Mouse (Mus musculus) olfactory bulb, adult 2 months (tissue): Measurements from ENCODE around the gene B3gnt2. TPM values are rescaled to one million over a fixed set of nuclear protein-coding genes. Genes with fewer than 3 reads are reported as not detected.
A peak's percentile ranks its signal among the peaks of the same experiment; 100 is the strongest.

Experiments used
- H3K27ac ChIP-seq: fragments of 200-500 bp; 2 replicates; pipeline ENCODE4 v1.5.1; 2012; ENCODE audit warnings: low read depth, low read length; ENCODE audit not compliant: insufficient read depth
- H3K4me1 ChIP-seq: fragments of 200-500 bp; 2 replicates; pipeline ENCODE4 v1.6.1; 2012; ENCODE audit warnings: low read length; ENCODE audit not compliant: control insufficient read depth, insufficient read depth
- H3K4me3 ChIP-seq: fragments of 200-500 bp; 2 replicates; pipeline ENCODE4 v1.5.1; 2012; ENCODE audit warnings: mild to moderate bottlenecking, low read depth, low read length, moderate library complexity; ENCODE audit not compliant: insufficient read depth
- CTCF ChIP-seq: fragments of 200-500 bp; IDR thresholded peaks from 2 replicates; pipeline ENCODE4 v1.5.1; 2012; ENCODE audit warnings: low read depth, mild to moderate bottlenecking, low read length, moderate library complexity; ENCODE audit not compliant: insufficient read depth
- POLR2A ChIP-seq: fragments of 200-500 bp; IDR thresholded peaks from 2 replicates; pipeline ENCODE4 v1.6.1; 2012; ENCODE audit warnings: mild to moderate bottlenecking, low read depth, low read length, moderate library complexity; ENCODE audit not compliant: insufficient read depth
- WGBS: fragments of 180-500 bp; shearing (Covaris S2); methylation state at CpG from one replicate; pipeline ENCODE4 v1.1.7; 2018; 5-methylcytosine and 5-hydroxymethylcytosine counted together
- polyA plus RNA-seq: library from polyadenylated mRNA; stranded (reverse); fragments of >200 nt; gene quantifications from 2 replicates; pipeline ENCODE4 v1.2.4, GENCODE M21; 2012; ENCODE audit warnings: low replicate concordance; ENCODE audit not compliant: missing spikeins, insufficient read depth, insufficient read length

B3gnt2 gene
- polyA plus RNA-seq, 1 experiment: not detected

GRCm38 (mm10) chr11:22874747-22875146 lies 14.0 kb upstream of the B3gnt2 start:
- TF ChIP-seq POLR2A (no peak), CTCF (no peak)
- Histone ChIP-seq H3K4me1 (peaks cover 13% of the 10 kb centered on the region), H3K27ac (peak overlapping the region; percentile 55; the same call in 1 of the 2 replicates), H3K4me3 (no peak overlapping the region)
- 30% methylated on average over 6 of the region's 6 CpGs for WGBS

- Histone ChIP-seq H3K4me1 (peaks cover 13% of the 10 kb centered on the region), H3K27ac (0 out of 2 replicates have a peak overlapping the region, but pooled peaks have one; percentile 2), H3K4me3 (no peak overlapping the region)
- 64% methylated on average over 4 of the region's 4 CpGs for WGBS
- TF ChIP-seq CTCF (no peak), POLR2A (no peak)
Observed at GRCm38 (mm10) chr11:22873383-22873782, 12.6 kb upstream of the B3gnt2 start.

- TF ChIP-seq POLR2A (no peak), CTCF (no peak)
- Histone ChIP-seq H3K4me1 (peaks cover 13% of the 10 kb centered on the region), H3K4me3 (no peak overlapping the region), H3K27ac (no peak overlapping the region)
- WGBS: 42% methylated on average over 4 of the region's 4 CpGs
Observed at GRCm38 (mm10) chr11:22872307-22872680, 11.5 kb upstream of the B3gnt2 start.

GRCm38 (mm10) chr11:22871628-22872306 lies 11.0 kb upstream of the B3gnt2 start:
- 68% methylated on average over 7 of the region's 7 CpGs for WGBS
- TF ChIP-seq POLR2A: no peak
- TF ChIP-seq CTCF: no peak
- peaks cover 13% of the 10 kb centered on the region for H3K4me1 ChIP-seq
- no peak overlapping the region for H3K27ac ChIP-seq
- H3K4me3 ChIP-seq: no peak overlapping the region

GRCm38 (mm10) chr11:22868582-22868981 lies 7.8 kb upstream of the B3gnt2 start:
- 91% methylated on average over 8 of the region's 8 CpGs for WGBS

GRCm38 (mm10) chr11:22867691-22868090 lies 6.9 kb upstream of the B3gnt2 start:
- no peak overlapping the region for H3K4me3 ChIP-seq
- 98% methylated on average over 5 of the region's 5 CpGs for WGBS
- no peak for TF ChIP-seq POLR2A

More at GRCm38 (mm10) chr11:22868582-22868981, 7.8 kb upstream of the B3gnt2 start:
- H3K27ac ChIP-seq: no peak overlapping the region
- TF ChIP-seq POLR2A (no peak), CTCF (no peak)
- H3K4me3 ChIP-seq: no peak overlapping the region
- H3K4me1 ChIP-seq: peaks cover 15% of the 10 kb centered on the region

GRCm38 (mm10) chr11:22865635-22866246 lies 5.0 kb upstream of the B3gnt2 start:
- WGBS: 89% methylated on average over 7 of the region's 7 CpGs
- H3K27ac ChIP-seq: no peak overlapping the region
- no peak overlapping the region for H3K4me3 ChIP-seq
- peaks cover 13% of the 10 kb centered on the region for H3K4me1 ChIP-seq
- TF ChIP-seq POLR2A (no peak), CTCF (no peak)

More at GRCm38 (mm10) chr11:22867691-22868090, 6.9 kb upstream of the B3gnt2 start:
- no peak overlapping the region for H3K27ac ChIP-seq
- peaks cover 15% of the 10 kb centered on the region for H3K4me1 ChIP-seq

GRCm38 (mm10) chr11:22864305-22865060 lies 3.7 kb upstream of the B3gnt2 start:
- TF ChIP-seq POLR2A (no peak), CTCF (no peak)
- Histone ChIP-seq H3K4me1 (peaks cover 22% of the 10 kb centered on the region), H3K4me3 (no peak overlapping the region), H3K27ac (0 out of 2 replicates have a peak overlapping the region, but pooled peaks have one; percentile 10)
- 53% methylated on average over 8 of the region's 8 CpGs for WGBS

GRCm38 (mm10) chr11:22863581-22863980 lies 2.8 kb upstream of the B3gnt2 start:
- TF ChIP-seq POLR2A (no peak), CTCF (no peak)
- no peak overlapping the region for H3K4me3 ChIP-seq
- 58% methylated on average over 4 of the region's 4 CpGs for WGBS
- peaks cover 26% of the 10 kb centered on the region for H3K4me1 ChIP-seq
- 0 out of 2 replicates have a peak overlapping the region, but pooled peaks have one; percentile 20 for H3K27ac ChIP-seq
